ENCODE assay signal across 28 mouse cellular contexts in genomic region chr6:112912552-112912951, GRCm38 (mm10).
"Had no signal": no experiment of that assay in that cellular context is flagged by ENCODE, and none has a peak within 500 bp of the region (broad histone marks: within the 10 kb centered on the region; RNA-seq: fewer than 3 reads in every experiment).

No protein-coding gene starts in this region.

- H3K4me2 ChIP-seq: embryonic facial prominence, embryonic 12.5 days; embryonic facial prominence, embryonic 13.5 days; embryonic facial prominence, embryonic 15.5 days; forebrain, embryonic 12.5 days; forebrain, embryonic 13.5 days; forebrain, embryonic 15.5 days had no signal

- H3K27me3 ChIP-seq: embryonic facial prominence, embryonic 12.5 days; embryonic facial prominence, embryonic 13.5 days; embryonic facial prominence, embryonic 15.5 days; forebrain, embryonic 12.5 days; forebrain, embryonic 13.5 days; forebrain, embryonic 15.5 days had no signal

- H3K4me3 ChIP-seq: embryonic facial prominence, embryonic 10.5 days; embryonic facial prominence, embryonic 12.5 days; embryonic facial prominence, embryonic 13.5 days; embryonic facial prominence, embryonic 15.5 days; erythroblast, embryonic 14.5 days; forebrain, embryonic 10.5 days; forebrain, embryonic 12.5 days; forebrain, embryonic 13.5 days; forebrain, embryonic 15.5 days; gastrocnemius, adult 2 months had no signal

- ATAC-seq: forebrain, embryonic 13.5 days; forebrain, embryonic 14.5 days; forebrain, embryonic 15.5 days; forebrain, embryonic 16.5 days; forebrain, postnatal 0 days had no signal

- H3K9me3 ChIP-seq: embryonic facial prominence, embryonic 10.5 days; embryonic facial prominence, embryonic 12.5 days; embryonic facial prominence, embryonic 13.5 days; embryonic facial prominence, embryonic 15.5 days; forebrain, embryonic 10.5 days; forebrain, embryonic 12.5 days; forebrain, embryonic 13.5 days; forebrain, embryonic 15.5 days had no signal

- H3K4me1 ChIP-seq: embryonic facial prominence, embryonic 10.5 days; embryonic facial prominence, embryonic 12.5 days; embryonic facial prominence, embryonic 15.5 days had no signal

- H3K36me3 ChIP-seq: embryonic facial prominence, embryonic 12.5 days; embryonic facial prominence, embryonic 13.5 days; embryonic facial prominence, embryonic 15.5 days; forebrain, embryonic 15.5 days had no signal

- H3K27ac ChIP-seq: embryonic facial prominence, embryonic 10.5 days; embryonic facial prominence, embryonic 12.5 days; embryonic facial prominence, embryonic 13.5 days; embryonic facial prominence, embryonic 15.5 days; forebrain, embryonic 10.5 days; forebrain, embryonic 12.5 days; forebrain, embryonic 13.5 days; forebrain, embryonic 15.5 days; gastrocnemius, adult 2 months had no signal

- DNase-seq: cerebellum, adult 2 months; cerebellum, adult 8-10 months; cerebellum, adult 9-10 months; cerebellum, adult 9-11 months; cerebellum, postnatal 10 days; cerebellum, postnatal 14 days; cerebellum, postnatal 25 days; cerebellum, postnatal 36 days; embryo, embryonic 11 days; forebrain, postnatal 0 days; gastrocnemius, adult 2 months; gastrocnemius, postnatal 10 days; gastrocnemius, postnatal 14 days; gastrocnemius, postnatal 25 days; gastrocnemius, postnatal 36 days; heart, adult 11 months; heart, adult 18-20 months had no signal

- H3K9ac ChIP-seq: embryonic facial prominence, embryonic 12.5 days; embryonic facial prominence, embryonic 13.5 days; embryonic facial prominence, embryonic 15.5 days; forebrain, embryonic 12.5 days; forebrain, embryonic 13.5 days; forebrain, embryonic 15.5 days; forebrain, postnatal 0 days had no signal
